Mouse (Mus musculus) gastrocnemius, postnatal 25 days (tissue): ENCODE results near the gene Gm20908. TPM values are rescaled to one million over a fixed set of nuclear protein-coding genes. Genes with fewer than 3 reads are reported as not detected.
"Not testable (repeated sequence)": the region's sequence is repeated elsewhere in the genome, so short reads cannot be mapped to it uniquely, and the experiment has no call there.

ENCODE experiments used
- DNase-seq: peaks from one replicate; pipeline ENCODE4 v3.0.0; 2022
- long read RNA-seq, 2 experiments: library from polyadenylated mRNA; stranded (forward); transcript quantifications; one replicate each; pipeline ENCODE4 v2.0.0; 2021
- total RNA-seq, 2 experiments: library from RNA; stranded (reverse); gene quantifications; 1 replicate in 1 of 2; 2 replicates in 1 of 2; pipeline ENCODE4 v1.2.3; 2021

The Gm20908 gene
- total RNA-seq: not detected
- long read RNA-seq, experiment 1: 0 reads
- long read RNA-seq, experiment 2: 0 reads

DNA sequence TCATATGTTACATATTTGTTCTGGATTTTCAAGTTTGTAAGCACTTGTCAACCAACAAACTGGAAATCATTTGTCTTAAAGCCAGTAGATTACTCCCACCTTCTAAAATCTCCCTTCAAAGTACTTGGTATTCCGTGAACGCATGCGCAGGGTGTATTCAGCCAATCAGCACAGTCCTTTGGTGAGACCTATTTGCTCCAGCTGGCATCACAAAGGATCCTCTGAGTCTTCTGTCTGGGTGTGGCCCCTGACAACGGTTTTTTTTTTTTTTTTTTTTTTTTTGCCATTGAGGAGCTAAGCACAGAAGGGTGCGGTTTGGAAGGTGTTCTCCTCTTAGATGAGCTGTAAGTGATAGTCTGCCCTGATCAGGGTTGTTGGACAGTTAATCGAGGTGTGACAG lies at the start of gene Gm20908:
TSS of gene Gm20908 (plus strand) at position 301 of the 400 bp plus-strand sequence.
- DNase-seq: not testable (repeated sequence)
